ENCODE assay signal across 12 mouse cellular contexts in the genomic region with DNA sequence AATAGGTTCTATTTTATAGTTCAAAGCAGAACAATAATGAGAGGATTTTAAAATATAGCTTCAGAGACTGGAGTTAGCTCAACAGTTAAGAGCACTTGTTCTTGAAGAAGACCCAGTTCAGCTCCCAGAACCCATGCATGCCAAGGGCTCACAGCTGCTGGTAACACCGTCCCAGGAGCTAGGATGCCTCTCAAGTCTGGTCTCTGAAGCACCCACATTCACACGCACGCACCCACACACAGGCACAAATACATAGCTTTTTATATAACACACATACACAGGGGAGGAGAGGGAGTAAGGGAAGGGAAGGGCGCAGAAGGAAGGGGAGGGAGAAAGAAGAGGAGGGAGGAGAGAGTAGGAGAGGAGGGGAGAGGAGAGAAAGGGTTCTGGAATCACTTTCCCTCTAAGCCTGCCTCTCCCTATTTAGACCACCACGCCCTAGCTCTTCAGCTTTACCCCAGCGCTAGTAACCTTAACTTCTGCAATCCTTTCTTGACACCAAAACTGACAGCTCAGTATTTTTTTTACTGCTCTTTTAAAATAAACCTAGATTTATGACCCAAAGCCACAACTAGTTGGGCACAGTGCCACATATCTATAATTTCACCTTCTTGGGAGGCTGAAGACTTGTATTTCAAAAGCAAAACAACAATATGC. TPM values are rescaled to one million over a fixed set of nuclear protein-coding genes. Genes with fewer than 3 reads are reported as not detected.
A peak's percentile ranks its signal among the peaks of the same experiment; 100 is the strongest.
DNase-seq lines count a peak whose midpoint lies in the region; ATAC-seq and TF ChIP-seq lines count a peak whose summit lies in the region.
"Had no signal": no experiment of that assay in that cellular context is flagged by ENCODE, and none has a peak within 500 bp of the region (broad histone marks: within the 10 kb centered on the region; RNA-seq: fewer than 3 reads in every experiment).

No protein-coding gene starts in this region.

- intact Hi-C loops in left cerebral cortex, postnatal 4 days (cut with DNase I) = no loop called here
- intact Hi-C loops in left cerebral cortex, postnatal 10 days (cut with DNase I) = no loop called here

- H3K4me1 ChIP-seq in forebrain, postnatal 0 days (ENCODE audit: insufficient read depth) = no peaks in the 10 kb centered on the region

- H3K9ac ChIP-seq in forebrain, postnatal 0 days = no peak overlapping the region
- H3K9ac ChIP-seq: hindbrain, embryonic 14.5 days; liver, postnatal 0 days had no signal

- no peaks in the 10 kb centered on the region for H3K9me3 ChIP-seq in forebrain, postnatal 0 days (ENCODE audit: low read length)

- DNase-seq in left cerebral cortex, adult 11 months (ENCODE audit: low spot score) = peak; percentile 77
- DNase-seq in left cerebral cortex, postnatal 4 days = no peak
- DNase-seq in left cerebral cortex, postnatal 10 days (ENCODE audit: extremely low spot score in 1 of 2, low spot score in 2 of 2) = peak; percentile 29 to 58
- DNase-seq in telencephalon, adult 2 months (ENCODE audit: low read depth, low spot score) = peak; percentile 93
- DNase-seq in MN1 (ENCODE audit: low spot score) = no peak
- DNase-seq in forebrain, postnatal 0 days = no peak
- DNase-seq: kidney, postnatal 25 days; liver, postnatal 0 days had no signal

- 75% methylated on average over 6 of the region's 6 CpGs for WGBS in forebrain, postnatal 0 days

- peak; percentile 94 for ATAC-seq in frontal cortex, adult (ENCODE audit: low TSS enrichment)
- ATAC-seq in forebrain, postnatal 0 days = no peak
- ATAC-seq: forebrain, embryonic 16.5 days; liver, postnatal 0 days had no signal

- H3K36me3 ChIP-seq in forebrain, postnatal 0 days (ENCODE audit: insufficient read depth) = no peaks in the 10 kb centered on the region

- no peaks in the 10 kb centered on the region for H3K27me3 ChIP-seq in forebrain, postnatal 0 days (ENCODE audit: insufficient read depth, low read length)

- no peak overlapping the region for H3K4me2 ChIP-seq in forebrain, postnatal 0 days (ENCODE audit: low read depth)
- H3K4me2 ChIP-seq: hindbrain, embryonic 14.5 days had no signal

- H3K27ac ChIP-seq in forebrain, postnatal 0 days (ENCODE audit: low read depth, low read length) = no peak overlapping the region
- H3K27ac ChIP-seq: hindbrain, embryonic 14.5 days had no signal

- H3K4me3 ChIP-seq in forebrain, postnatal 0 days (ENCODE audit: low read depth, low read length) = no peak overlapping the region

- no peak for TF ChIP-seq CTCF in forebrain, postnatal 0 days (IDR thresholded peaks at IDR 0.05; ENCODE audit: low read depth)

RNA-seq across cellular contexts. Expression of gene Rnf169, which starts 26.7 kb away (rescaled TPM):
- 10 to 100 TPM; 25.4 to 27.1 TPM for total RNA-seq in left cerebral cortex, postnatal 4 days (2021)
- 10 to 100 TPM; 38.3 to 39.4 TPM for total RNA-seq in left cerebral cortex, postnatal 10 days (2021)
- 23.6 and 24.9 TPM in 2 replicates for total RNA-seq in forebrain, postnatal 0 days (2014; rRNA removed)
- polyA plus RNA-seq in forebrain, postnatal 0 days (2015; fragmentation: Nextera tagmentation; extraction: Ambion mirVana) = 2.6 and 4.3 TPM in 2 replicates

RNA-seq across cellular contexts. Expression of gene Chrdl2, which starts 52.4 kb away (rescaled TPM):
- total RNA-seq in left cerebral cortex, postnatal 4 days (2021) = not detected
- under 1 TPM in 1 of 2 experiments, not detected in 1; 0.62 TPM for total RNA-seq in left cerebral cortex, postnatal 10 days (2021)
- not detected in 2 replicates for total RNA-seq in forebrain, postnatal 0 days (2014; rRNA removed)
- 0.15 and 0.67 TPM in 2 replicates for polyA plus RNA-seq in forebrain, postnatal 0 days (2015; fragmentation: Nextera tagmentation; extraction: Ambion mirVana)
- total RNA-seq: megakaryocyte-erythroid progenitor cell, adult 5-6 weeks had no signal
- polyA plus RNA-seq: liver, postnatal 0 days had no signal

Comparison
In these comparisons a context has a peak if more than half of its experiments do, and no peak if none do; other contexts are left out.
1. DNase-seq: peak in left cerebral cortex, adult 11 months (single experiment), left cerebral cortex, postnatal 10 days (2 of 2) and telencephalon, adult 2 months (single experiment); none in left cerebral cortex, postnatal 4 days (single experiment), MN1 (single experiment) and forebrain, postnatal 0 days (single experiment).